Mouse (Mus musculus) adrenal gland, adult 2 months (tissue): ENCODE results near the gene Prss21. TPM values are rescaled to one million over a fixed set of nuclear protein-coding genes. Genes with fewer than 3 reads are reported as not detected.
"Not testable (repeated sequence)": the region's sequence is repeated elsewhere in the genome, so short reads cannot be mapped to it uniquely, and the experiment has no call there.

Experiments used
- DNase-seq: peaks from one replicate; pipeline ENCODE4 v3.0.0; 2021
- microRNA-seq, 2 experiments: library from miRNA; unstranded; fragments of <30 nt; microRNA quantifications; one replicate each; pipeline ENCODE4 v1.2.0; 2021
- polyA plus RNA-seq: library from polyadenylated mRNA; depleted of rRNA; stranded (reverse); fragments of >200 nt; gene quantifications from 2 replicates; pipeline ENCODE4 v1.2.3, GENCODE M21; 2012; rRNA removed
- total RNA-seq, 2 experiments: library from RNA; stranded (reverse); gene quantifications; 2 replicates each; pipeline ENCODE4 v1.2.3; 2021

Gene Prss21
- total and polyA plus RNA-seq, 3 experiments, result not detected

DNA sequence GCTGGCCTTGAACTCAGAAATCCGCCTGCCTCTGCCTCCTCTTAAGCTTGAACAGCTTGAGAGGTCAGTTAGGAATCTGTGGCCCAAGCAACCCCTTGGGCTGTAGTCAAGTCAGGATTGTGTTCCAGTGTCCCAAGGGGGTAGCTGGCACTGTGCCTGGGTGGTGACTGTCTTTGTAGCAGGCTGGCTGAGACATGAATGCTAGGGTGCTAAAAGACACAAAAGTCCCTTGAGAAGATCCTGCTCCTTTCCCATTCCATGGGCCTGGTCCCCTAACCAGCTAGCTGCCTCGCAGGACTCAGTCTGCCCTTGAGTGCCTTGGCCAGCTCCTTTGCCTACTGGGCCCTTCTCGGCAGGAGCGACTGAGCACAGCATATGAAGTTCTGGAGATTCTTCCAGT is 4.9 kb upstream of the Prss21 start:
- no peak for DNase-seq

- DNase-seq, result peak; percentile 35
Observed at GRCm38 (mm10) chr17:23868513-23868912, 657 bp downstream of the Prss21 start.

- DNase-seq, result peak; percentile 40
Observed at GRCm38 (mm10) chr17:23873884-23874856, 6.3 kb downstream of the Prss21 start.

DNA sequence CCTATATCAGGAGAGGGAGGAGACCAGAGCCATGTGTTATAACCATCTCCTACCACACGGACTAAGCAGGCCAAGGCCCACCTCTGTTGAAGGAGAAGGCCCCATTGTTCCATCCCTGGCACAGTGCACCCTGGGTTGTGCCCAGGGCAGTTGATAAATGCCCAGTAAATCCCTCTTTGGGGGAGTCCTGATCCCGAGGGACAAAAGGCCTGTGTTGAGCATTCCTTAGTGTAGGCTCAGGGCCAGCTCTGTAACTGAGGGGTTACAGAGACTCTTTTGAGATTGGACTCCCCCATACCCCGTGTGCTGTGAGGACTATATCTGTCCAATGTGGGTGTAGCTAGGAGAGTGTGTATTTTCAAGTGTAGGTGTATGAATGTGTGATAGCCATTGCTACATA is 8.9 kb downstream of the Prss21 start:
- no peak for DNase-seq

DNA sequence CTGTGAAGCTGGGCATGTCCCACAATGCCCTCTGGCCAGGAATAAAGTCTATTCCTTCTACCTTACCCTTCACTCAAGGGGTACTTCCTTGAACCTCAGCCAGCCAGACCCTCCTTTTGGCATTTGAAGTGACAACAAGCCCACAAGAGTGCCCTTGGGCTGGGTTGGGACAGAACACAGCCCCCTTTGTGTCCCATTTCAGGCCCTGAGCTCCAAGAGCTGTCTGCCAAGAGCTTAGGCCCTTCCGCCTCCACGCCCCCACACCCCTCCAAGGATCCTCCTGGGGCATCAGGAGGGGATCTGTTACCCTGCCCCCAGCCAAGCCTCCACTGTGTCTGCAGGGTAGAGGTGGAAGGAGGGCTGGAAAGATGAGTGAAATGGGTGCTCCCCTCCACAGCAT is 9.3 kb downstream of the Prss21 start:
- no peak for DNase-seq

DNA sequence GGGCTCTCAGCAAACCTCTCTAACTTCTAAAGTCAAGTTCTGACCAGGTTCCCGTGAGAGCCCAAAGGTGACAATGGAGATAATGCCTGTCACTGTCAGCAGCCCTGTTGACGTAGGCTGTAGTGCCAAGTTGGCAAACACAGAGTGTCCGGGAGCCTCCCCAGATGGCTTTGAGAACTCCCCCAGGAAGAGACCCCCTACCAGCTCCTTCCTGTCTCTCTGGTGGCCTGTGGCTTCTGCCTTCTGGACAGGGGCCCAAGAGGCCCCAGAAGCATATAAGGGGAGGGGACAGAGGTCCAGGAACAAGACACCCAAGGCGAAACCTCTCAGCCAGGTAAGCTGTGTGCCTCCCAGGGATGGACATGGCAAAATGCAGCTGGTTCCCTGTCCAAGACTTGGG is 12.7 kb downstream of the Prss21 start, which contains the start of the genes Dcpp1 and Dcpp2:
Gene Dcpp1 (plus strand): TSS at position 301 of the 400 bp plus-strand sequence.
Gene Dcpp2 (plus strand): TSS at position 305 of the 400 bp plus-strand sequence.
- DNase-seq, result not testable (repeated sequence)

DNA sequence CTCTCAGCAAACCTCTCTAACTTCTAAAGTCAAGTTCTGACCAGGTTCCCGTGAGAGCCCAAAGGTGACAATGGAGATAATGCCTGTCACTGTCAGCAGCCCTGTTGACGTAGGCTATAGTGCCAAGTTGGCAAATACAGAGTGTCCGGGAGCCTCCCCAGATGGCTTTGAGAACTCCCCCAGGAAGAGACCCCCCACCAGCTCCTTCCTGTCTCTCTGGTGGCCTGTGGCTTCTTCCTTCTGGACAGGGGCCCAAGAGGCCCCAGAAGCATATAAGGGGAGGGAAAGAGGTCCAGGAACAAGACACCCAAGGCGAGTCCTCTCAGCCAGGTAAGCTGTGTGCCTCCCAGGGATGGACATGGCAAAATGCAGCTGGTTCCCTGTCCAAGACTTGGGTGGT is 49.3 kb downstream of the Prss21 start, which contains the start of gene Dcpp3:
Gene Dcpp3 (plus strand): TSS at position 301 of the 400 bp plus-strand sequence.
- not testable (repeated sequence) for DNase-seq

Small RNA genes within 50 kb of the gene (microRNA-seq; reads per million reads assigned to microRNA genes)
- gene Mir5125, result 0.88 to 5.0 reads per million in 2 experiments

Other genes with a start within 250 kb of the Prss21 start
- under 1 TPM in 1 of 2 experiments, not detected in 1; 0.10 TPM for gene Mmp25, start 222.8 kb upstream of the Prss21 start, total RNA-seq
- gene Mmp25, start 222.8 kb upstream of the Prss21 start, polyA plus RNA-seq, result 0.13 and 0.42 TPM in 2 replicates
- not detected for gene Bicdl2, start 207.6 kb upstream of the Prss21 start, total RNA-seq
- not detected in 2 replicates for gene Bicdl2, start 207.6 kb upstream of the Prss21 start, polyA plus RNA-seq
- 100 to 1,000 TPM; 170 to 228 TPM for gene Hcfc1r1, start 194.5 kb upstream of the Prss21 start, total RNA-seq
- 747 and 838 TPM in 2 replicates for gene Hcfc1r1, start 194.5 kb upstream of the Prss21 start, polyA plus RNA-seq
- gene Thoc6, start 194.2 kb upstream of the Prss21 start, total RNA-seq, result 10 to 100 TPM; 19.5 to 36.7 TPM
- gene Thoc6, start 194.2 kb upstream of the Prss21 start, polyA plus RNA-seq, result 28.1 and 30.6 TPM in 2 replicates
- 100 to 1,000 TPM; 147 to 270 TPM for gene Tnfrsf12a, start 190.6 kb upstream of the Prss21 start, total RNA-seq
- gene Tnfrsf12a, start 190.6 kb upstream of the Prss21 start, polyA plus RNA-seq, result 83.4 and 96.8 TPM in 2 replicates
- not detected for gene Cldn6, start 188.8 kb upstream of the Prss21 start, total RNA-seq
- gene Cldn6, start 188.8 kb upstream of the Prss21 start, polyA plus RNA-seq, result not detected in 2 replicates
- gene Cldn9, start 184.0 kb upstream of the Prss21 start, total RNA-seq, result under 1 TPM in 1 of 2 experiments, not detected in 1; 0.21 TPM
- 0.09 and 0.13 TPM in 2 replicates for gene Cldn9, start 184.0 kb upstream of the Prss21 start, polyA plus RNA-seq
- gene 1520401A03Rik, start 145.3 kb upstream of the Prss21 start, total RNA-seq, result 10 to 100 TPM in 1 of 2 experiments, 1 to 10 TPM in 1; 2.5 to 18.2 TPM
- 1.8 and 2.4 TPM in 2 replicates for gene 1520401A03Rik, start 145.3 kb upstream of the Prss21 start, polyA plus RNA-seq
- gene Pkmyt1, start 141.7 kb upstream of the Prss21 start, total RNA-seq, result 1 to 10 TPM; 2.8 to 2.9 TPM
- gene Pkmyt1, start 141.7 kb upstream of the Prss21 start, polyA plus RNA-seq, result 21.8 and 23.1 TPM in 2 replicates
- gene Paqr4, start 127.2 kb upstream of the Prss21 start, total RNA-seq, result 10 to 100 TPM in 1 of 2 experiments, 1 to 10 TPM in 1; 7.6 to 17.6 TPM
- gene Paqr4, start 127.2 kb upstream of the Prss21 start, polyA plus RNA-seq, result 33.3 and 37.8 TPM in 2 replicates
- not detected for gene Kremen2, start 122.2 kb upstream of the Prss21 start, total RNA-seq
- 0.28 and 0.54 TPM in 2 replicates for gene Kremen2, start 122.2 kb upstream of the Prss21 start, polyA plus RNA-seq
- gene Flywch1, start 96.5 kb upstream of the Prss21 start, total RNA-seq, result 10 to 100 TPM; 61.8 to 85.0 TPM
- gene Flywch1, start 96.5 kb upstream of the Prss21 start, polyA plus RNA-seq, result 45.8 and 49.3 TPM in 2 replicates
- 1 to 10 TPM; 4.3 to 6.7 TPM for gene Flywch2, start 82.0 kb upstream of the Prss21 start, total RNA-seq
- 8.7 and 12.0 TPM in 2 replicates for gene Flywch2, start 82.0 kb upstream of the Prss21 start, polyA plus RNA-seq
- 100 to 1,000 TPM; 322 to 545 TPM for gene Srrm2, start 77.5 kb upstream of the Prss21 start, total RNA-seq
- gene Srrm2, start 77.5 kb upstream of the Prss21 start, polyA plus RNA-seq, result 1,031 and 1,277 TPM in 2 replicates
- 100 to 1,000 TPM; 447 to 451 TPM for gene Elob, start 38.9 kb upstream of the Prss21 start, total RNA-seq
- 513 and 552 TPM in 2 replicates for gene Elob, start 38.9 kb upstream of the Prss21 start, polyA plus RNA-seq
- not detected for gene Prss33, start 32.0 kb upstream of the Prss21 start, total RNA-seq
- 0.10 and 0.24 TPM in 2 replicates for gene Prss33, start 32.0 kb upstream of the Prss21 start, polyA plus RNA-seq
- not detected for gene Prss32, start 24.2 kb upstream of the Prss21 start, total RNA-seq
- gene Prss32, start 24.2 kb upstream of the Prss21 start, polyA plus RNA-seq, result 0.06 TPM in 1 of 2 replicates, not detected in the other
- gene Prss41, start 23.9 kb upstream of the Prss21 start, total RNA-seq, result under 1 TPM; 0.35 to 0.45 TPM
- gene Prss41, start 23.9 kb upstream of the Prss21 start, polyA plus RNA-seq, result 0.28 and 0.90 TPM in 2 replicates
- gene Dcpp1, start 12.8 kb downstream of the Prss21 start, total RNA-seq, result not detected
- not detected in 2 replicates for gene Dcpp1, start 12.8 kb downstream of the Prss21 start, polyA plus RNA-seq
- not detected for gene Dcpp2, start 12.8 kb downstream of the Prss21 start, total RNA-seq
- not detected in 2 replicates for gene Dcpp2, start 12.8 kb downstream of the Prss21 start, polyA plus RNA-seq
- not detected for gene Dcpp3, start 49.4 kb downstream of the Prss21 start, total RNA-seq
- gene Dcpp3, start 49.4 kb downstream of the Prss21 start, polyA plus RNA-seq, result not detected in 2 replicates
- not detected for gene Sbp, start 73.6 kb downstream of the Prss21 start, total RNA-seq
- gene Sbp, start 73.6 kb downstream of the Prss21 start, polyA plus RNA-seq, result not detected in 2 replicates
- gene Sbpl, start 87.2 kb downstream of the Prss21 start, total RNA-seq, result not detected
- not detected in 2 replicates for gene Sbpl, start 87.2 kb downstream of the Prss21 start, polyA plus RNA-seq
- under 1 TPM; 0.21 to 0.26 TPM for gene Prss30, start 112.5 kb downstream of the Prss21 start, total RNA-seq
- 0.63 and 0.74 TPM in 2 replicates for gene Prss30, start 112.5 kb downstream of the Prss21 start, polyA plus RNA-seq
- gene Prss22, start 130.0 kb downstream of the Prss21 start, total RNA-seq, result not detected
- not detected in 2 replicates for gene Prss22, start 130.0 kb downstream of the Prss21 start, polyA plus RNA-seq
- gene Prss27, start 170.1 kb downstream of the Prss21 start, total RNA-seq, result under 1 TPM; 0.24 to 0.46 TPM
- 0.58 and 0.68 TPM in 2 replicates for gene Prss27, start 170.1 kb downstream of the Prss21 start, polyA plus RNA-seq
- 10 to 100 TPM; 13.7 to 14.4 TPM for gene Kctd5, start 205.4 kb downstream of the Prss21 start, total RNA-seq
- gene Kctd5, start 205.4 kb downstream of the Prss21 start, polyA plus RNA-seq, result 13.8 and 14.7 TPM in 2 replicates